Mouse (Mus musculus) liver, adult 2 months (tissue): Measurements from ENCODE around the gene Mblac2.
"Not testable (repeated sequence)": the region's sequence is repeated elsewhere in the genome, so short reads cannot be mapped to it uniquely, and the experiment has no call there.

Experiments
- CTCF ChIP-seq: fragments of 200-500 bp; IDR thresholded peaks from 2 replicates; pipeline ENCODE4 v1.5.1; 2011; ENCODE audit warnings: low read depth, low read length, control low read depth
- POLR2A ChIP-seq: fragments of 200-500 bp; IDR thresholded peaks from 2 replicates; pipeline ENCODE4 v1.6.1; 2011; ENCODE audit warnings: low read length, control low read depth; ENCODE audit not compliant: insufficient read depth; ENCODE audit errors: extremely low read depth

DNA sequence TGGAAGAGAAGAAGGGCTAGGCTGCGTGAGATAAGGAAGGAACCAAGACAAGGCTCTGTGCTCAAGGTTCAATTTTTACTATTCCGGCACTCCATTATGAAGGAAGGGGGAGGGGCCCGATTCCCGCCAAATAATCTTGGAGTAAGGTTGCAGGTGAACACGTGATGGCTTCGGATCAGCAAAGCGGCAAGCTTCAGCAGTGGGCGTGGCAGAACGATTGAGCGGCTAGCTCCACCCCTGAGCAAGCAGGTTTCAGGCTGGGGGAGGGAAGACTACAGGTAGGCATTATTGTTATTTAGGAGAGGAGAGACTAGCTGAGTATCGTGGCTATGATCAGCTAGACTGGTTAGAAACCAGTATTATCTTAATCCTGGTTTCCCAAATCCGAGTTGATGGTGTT lies 17.0 kb downstream of the Mblac2 start:
- TF ChIP-seq CTCF, POLR2A: not testable (repeated sequence)
